Mouse (Mus musculus) heart, embryonic 10.5 days (tissue): ENCODE measurements at regions not wholly inside any gene's neighbourhood (a gene's known extent, or its start where the extent isn't known, plus 50 kb on each side); places are given as distances from the start of the nearest gene placed in this dataset.

Source experiments
- DNase-seq: peaks from one replicate; pipeline ENCODE4 v3.0.0-alpha.2; 2017; ENCODE audit warnings: low spot score
- H3K27ac ChIP-seq: fragments of 300-500 bp; sonication (generic); 2 replicates; pipeline ENCODE4 v1.5.1; 2016; ENCODE audit warnings: mild to moderate bottlenecking
- H3K27me3 ChIP-seq: fragments of 300-500 bp; sonication (generic); 2 replicates; pipeline ENCODE4 v1.6.1; 2016; ENCODE audit warnings: mild to moderate bottlenecking; ENCODE audit not compliant: poor library complexity, insufficient read depth, severe bottlenecking
- H3K36me3 ChIP-seq: fragments of 300-500 bp; sonication (generic); 2 replicates; pipeline ENCODE4 v1.6.1; 2016; ENCODE audit warnings: mild to moderate bottlenecking, moderate library complexity
- H3K4me1 ChIP-seq: fragments of 300-500 bp; sonication (generic); 2 replicates; pipeline ENCODE4 v1.6.1; 2016; ENCODE audit warnings: mild to moderate bottlenecking
- H3K4me3 ChIP-seq: fragments of 300-500 bp; sonication (generic); 2 replicates; pipeline ENCODE4 v1.5.1; 2016; ENCODE audit warnings: mild to moderate bottlenecking, moderate library complexity
- H3K9me3 ChIP-seq: fragments of 300-500 bp; sonication (generic); 2 replicates; pipeline ENCODE4 v1.6.1; 2016; ENCODE audit warnings: mild to moderate bottlenecking, moderate library complexity
- WGBS: fragments of 180-500 bp; shearing (Covaris S2); methylation state at CpG from one replicate; pipeline ENCODE4 v1.1.7; 2016; 5-methylcytosine and 5-hydroxymethylcytosine counted together

- Histone ChIP-seq H3K4me3 (no peak overlapping the region), H3K36me3 (no peaks in the 10 kb centered on the region), H3K27ac (no peak overlapping the region), H3K4me1 (no peaks in the 10 kb centered on the region), H3K27me3 (no peaks in the 10 kb centered on the region), H3K9me3 (no peaks in the 10 kb centered on the region)
- WGBS = 75% methylated on average over 5 of the region's 5 CpGs
- no peak for DNase-seq
Measured at GRCm38 (mm10) chr9:103938070-103938469, 64.3 kb upstream of the Nphp3 start.

GRCm38 (mm10) chr9:103940010-103940409 is 62.3 kb upstream of the Nphp3 start:
- Histone ChIP-seq H3K9me3 (no peaks in the 10 kb centered on the region), H3K4me1 (no peaks in the 10 kb centered on the region), H3K27me3 (no peaks in the 10 kb centered on the region), H3K27ac (no peak overlapping the region), H3K4me3 (no peak overlapping the region), H3K36me3 (no peaks in the 10 kb centered on the region)
- WGBS = 85% methylated on average over 8 of the region's 8 CpGs
- no peak for DNase-seq

- H3K36me3 ChIP-seq = no peaks in the 10 kb centered on the region
- no peaks in the 10 kb centered on the region for H3K9me3 ChIP-seq
- no peaks in the 10 kb centered on the region for H3K4me1 ChIP-seq
- no peaks in the 10 kb centered on the region for H3K27me3 ChIP-seq
- no peak overlapping the region for H3K27ac ChIP-seq
- DNase-seq = no peak
- 85% methylated on average over 6 of the region's 6 CpGs for WGBS
- H3K4me3 ChIP-seq = no peak overlapping the region
Measured at GRCm38 (mm10) chr9:103940506-103940905, 61.8 kb upstream of the Nphp3 start.

- no peaks in the 10 kb centered on the region for H3K27me3 ChIP-seq
- H3K27ac ChIP-seq = no peak overlapping the region
- no peak for DNase-seq
- no peaks in the 10 kb centered on the region for H3K36me3 ChIP-seq
- no peaks in the 10 kb centered on the region for H3K4me1 ChIP-seq
- no peaks in the 10 kb centered on the region for H3K9me3 ChIP-seq
- 84% methylated on average over 20 of the region's 20 CpGs for WGBS
- no peak overlapping the region for H3K4me3 ChIP-seq
Measured at GRCm38 (mm10) chr9:103941176-103941900, 61.0 kb upstream of the Nphp3 start.

GRCm38 (mm10) chr9:103941901-103942260 is 60.5 kb upstream of the Nphp3 start:
- WGBS = 92% methylated on average over 11 of the region's 11 CpGs
- no peaks in the 10 kb centered on the region for H3K27me3 ChIP-seq
- no peaks in the 10 kb centered on the region for H3K9me3 ChIP-seq
- H3K27ac ChIP-seq = no peak overlapping the region
- no peak for DNase-seq
- H3K4me1 ChIP-seq = no peaks in the 10 kb centered on the region
- no peak overlapping the region for H3K4me3 ChIP-seq
- no peaks in the 10 kb centered on the region for H3K36me3 ChIP-seq

GRCm38 (mm10) chr9:103945406-103945805 is 56.9 kb upstream of the Nphp3 start:
- H3K9me3 ChIP-seq = no peaks in the 10 kb centered on the region
- H3K4me3 ChIP-seq = no peak overlapping the region
- H3K4me1 ChIP-seq = no peaks in the 10 kb centered on the region
- H3K27me3 ChIP-seq = no peaks in the 10 kb centered on the region
- DNase-seq = no peak
- no peaks in the 10 kb centered on the region for H3K36me3 ChIP-seq
- 78% methylated on average over 11 of the region's 11 CpGs for WGBS
- no peak overlapping the region for H3K27ac ChIP-seq

GRCm38 (mm10) chr9:103951799-103952198 is 50.5 kb upstream of the Nphp3 start:
- no peaks in the 10 kb centered on the region for H3K4me1 ChIP-seq
- 91% methylated on average over 8 of the region's 8 CpGs for WGBS
- no peak overlapping the region for H3K27ac ChIP-seq
- H3K36me3 ChIP-seq = no peaks in the 10 kb centered on the region
- no peak for DNase-seq
- no peaks in the 10 kb centered on the region for H3K9me3 ChIP-seq
- no peak overlapping the region for H3K4me3 ChIP-seq
- no peaks in the 10 kb centered on the region for H3K27me3 ChIP-seq
